Mouse (Mus musculus): ENCODE results near the gene Tmsb10. TPM values are rescaled to one million over a fixed set of nuclear protein-coding genes. Genes with fewer than 3 reads are reported as not detected.

Gene Tmsb10
- polyA plus RNA-seq, 1 experiment from 2014 or later = 5,026 TPM

DNA sequence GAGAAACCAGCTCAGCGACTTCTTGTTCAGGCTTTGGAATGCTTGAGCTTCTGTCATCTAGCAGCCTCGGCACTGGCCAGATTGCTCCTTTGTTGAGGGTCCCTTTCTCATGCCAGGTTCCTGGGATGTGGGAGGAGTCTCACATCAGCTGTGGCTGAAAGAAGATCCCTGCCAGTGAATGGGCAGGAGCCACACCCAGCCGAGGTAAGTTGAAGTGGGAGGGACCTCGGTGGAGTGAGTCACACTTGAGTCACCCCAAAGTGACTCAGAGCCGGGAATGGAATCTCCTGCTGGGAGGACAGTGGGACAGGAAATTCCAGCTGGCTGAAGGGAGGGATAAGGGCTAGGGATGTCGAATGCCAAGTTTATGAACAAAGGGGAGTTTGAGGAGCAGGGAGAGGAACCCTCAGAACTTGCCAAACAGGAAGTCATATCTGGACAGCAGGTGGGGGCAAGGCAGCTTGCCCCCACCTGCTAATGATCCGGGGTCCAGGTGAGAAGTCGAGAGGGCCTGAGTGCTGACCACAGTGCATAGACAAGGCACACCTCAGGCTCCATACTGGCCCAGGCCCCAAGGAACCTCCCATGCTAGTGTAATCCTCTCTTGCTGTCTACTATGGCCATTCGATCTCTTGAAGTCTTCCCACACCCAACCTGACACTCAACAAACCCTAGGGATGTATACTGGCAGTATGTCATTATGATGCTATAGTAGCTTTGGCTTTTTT lies 31.6 kb downstream of the Tmsb10 start:
- H3K9me3 ChIP-seq (replicated peaks; ENCODE audit: control insufficient read depth, low read length, poor library complexity, severe bottlenecking) = no peaks in the 10 kb centered on the region
- no peak for ATAC-seq

DNA sequence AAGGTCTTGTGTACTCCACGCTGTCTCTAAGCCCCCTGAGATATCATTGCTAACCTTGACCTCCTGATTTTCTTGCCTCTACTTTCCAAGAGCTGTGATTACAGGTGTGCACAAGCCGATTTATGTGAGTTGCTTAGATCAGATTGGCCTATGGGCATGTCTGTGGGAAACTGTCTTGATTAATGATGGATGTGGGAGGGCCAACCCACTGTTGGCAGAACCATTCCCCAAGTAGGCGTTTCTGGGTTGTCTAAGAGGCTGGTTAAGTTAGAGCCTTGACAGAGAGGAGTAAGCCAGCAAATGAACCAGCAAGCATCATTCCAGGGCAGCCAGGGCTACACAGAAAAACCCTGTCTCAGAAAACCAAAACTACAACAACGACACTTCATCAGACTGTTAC lies 32.5 kb downstream of the Tmsb10 start:
- no peak overlapping the region for H3K27ac ChIP-seq (ENCODE audit: low read length)
- no peaks in the 10 kb centered on the region for H3K4me1 ChIP-seq (ENCODE audit: control insufficient read depth, insufficient read depth, low read length)
- ATAC-seq = no peak
- H3K4me3 ChIP-seq (ENCODE audit: low read depth, low read length) = no peak overlapping the region
- no peaks in the 10 kb centered on the region for H3K9me3 ChIP-seq (replicated peaks; ENCODE audit: control insufficient read depth, low read length, poor library complexity, severe bottlenecking)
- no peak overlapping the region for H3K4me2 ChIP-seq (ENCODE audit: low read length)
- H3K36me3 ChIP-seq (ENCODE audit: control insufficient read depth, insufficient read depth, low read length) = no peaks in the 10 kb centered on the region
- WGBS = 88% methylated on average over 4 of the region's 4 CpGs
- no peak overlapping the region for H3K9ac ChIP-seq (ENCODE audit: low read depth, low read length)
- H3K27me3 ChIP-seq (ENCODE audit: control insufficient read depth, insufficient read depth, low read depth, low read length) = no peaks in the 10 kb centered on the region

More for the DNA sequence above, 31.6 kb downstream of the Tmsb10 start:
- H3K27me3 ChIP-seq (ENCODE audit: control insufficient read depth, insufficient read depth, low read depth, low read length) = no peaks in the 10 kb centered on the region
- H3K4me2 ChIP-seq (ENCODE audit: low read length) = no peak overlapping the region
- no peak overlapping the region for H3K27ac ChIP-seq (ENCODE audit: low read length)
- no peaks in the 10 kb centered on the region for H3K4me1 ChIP-seq (ENCODE audit: control insufficient read depth, insufficient read depth, low read length)
- no peak overlapping the region for H3K9ac ChIP-seq (ENCODE audit: low read depth, low read length)
- 22% methylated on average over 9 of the region's 9 CpGs for WGBS
- no peak overlapping the region for H3K4me3 ChIP-seq (ENCODE audit: low read depth, low read length)
- no peaks in the 10 kb centered on the region for H3K36me3 ChIP-seq (ENCODE audit: control insufficient read depth, insufficient read depth, low read length)

DNA sequence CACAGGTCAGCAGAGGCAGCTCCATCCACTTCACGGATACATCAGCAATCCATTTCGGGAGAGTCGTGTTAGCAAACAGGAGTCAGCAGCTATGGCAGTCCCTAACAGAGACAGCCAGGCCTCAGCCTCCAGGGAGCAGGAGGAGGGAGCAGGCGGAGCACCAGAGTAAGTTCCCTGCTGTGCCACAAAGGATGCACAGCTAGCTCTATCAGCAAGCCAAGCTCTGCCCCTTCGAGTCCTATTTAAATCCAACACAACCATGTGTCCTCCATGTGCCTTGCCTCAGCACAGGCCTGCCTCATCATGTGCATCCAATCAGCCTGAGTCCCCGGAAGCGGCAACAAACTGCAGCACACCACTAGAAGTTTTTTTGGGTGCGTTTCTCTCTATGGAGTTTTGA lies 35.2 kb downstream of the Tmsb10 start:
- no peaks in the 10 kb centered on the region for H3K27me3 ChIP-seq (ENCODE audit: control insufficient read depth, insufficient read depth, low read depth, low read length)
- ATAC-seq = no peak
- H3K4me2 ChIP-seq (ENCODE audit: low read length) = no peak overlapping the region
- H3K4me3 ChIP-seq (ENCODE audit: low read depth, low read length) = no peak overlapping the region
- H3K4me1 ChIP-seq (ENCODE audit: control insufficient read depth, insufficient read depth, low read length) = no peaks in the 10 kb centered on the region
- WGBS = 82% methylated on average over 8 of the region's 8 CpGs
- no peak overlapping the region for H3K9ac ChIP-seq (ENCODE audit: low read depth, low read length)
- H3K9me3 ChIP-seq (replicated peaks; ENCODE audit: control insufficient read depth, low read length, poor library complexity, severe bottlenecking) = no peaks in the 10 kb centered on the region
- H3K36me3 ChIP-seq (ENCODE audit: control insufficient read depth, insufficient read depth, low read length) = no peaks in the 10 kb centered on the region
- H3K27ac ChIP-seq (ENCODE audit: low read length) = no peak overlapping the region

DNA sequence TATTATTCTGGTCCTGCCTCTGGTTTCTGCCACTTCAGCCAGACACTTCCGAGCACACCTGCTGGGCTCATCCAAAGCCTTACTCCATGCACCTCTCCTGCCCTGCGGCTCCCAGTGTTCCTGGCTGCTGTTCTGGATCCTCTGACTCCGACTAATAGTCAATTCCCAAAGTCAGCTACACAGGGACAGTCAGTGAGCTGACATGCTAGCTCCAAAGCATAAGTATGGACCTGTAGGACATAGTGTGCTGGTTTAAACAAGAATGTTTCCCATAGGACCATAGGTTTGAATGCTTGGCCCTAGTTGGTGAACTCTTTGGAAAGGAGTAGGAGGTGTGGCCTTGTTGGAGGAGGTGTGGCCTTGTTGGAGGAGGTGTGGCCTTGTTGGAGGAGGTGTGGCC lies 37.5 kb downstream of the Tmsb10 start:
- Histone ChIP-seq H3K36me3 (ENCODE audit: control insufficient read depth, insufficient read depth, low read length) (no peaks in the 10 kb centered on the region), H3K4me2 (ENCODE audit: low read length) (no peak overlapping the region), H3K4me1 (ENCODE audit: control insufficient read depth, insufficient read depth, low read length) (no peaks in the 10 kb centered on the region), H3K4me3 (ENCODE audit: low read depth, low read length) (no peak overlapping the region), H3K9me3 (replicated peaks; ENCODE audit: control insufficient read depth, low read length, poor library complexity, severe bottlenecking) (no peaks in the 10 kb centered on the region), H3K9ac (ENCODE audit: low read depth, low read length) (no peak overlapping the region), H3K27ac (ENCODE audit: low read length) (no peak overlapping the region), H3K27me3 (ENCODE audit: control insufficient read depth, insufficient read depth, low read depth, low read length) (no peaks in the 10 kb centered on the region)
- WGBS = 90% methylated on average over 3 of the region's 3 CpGs
- no peak for ATAC-seq

DNA sequence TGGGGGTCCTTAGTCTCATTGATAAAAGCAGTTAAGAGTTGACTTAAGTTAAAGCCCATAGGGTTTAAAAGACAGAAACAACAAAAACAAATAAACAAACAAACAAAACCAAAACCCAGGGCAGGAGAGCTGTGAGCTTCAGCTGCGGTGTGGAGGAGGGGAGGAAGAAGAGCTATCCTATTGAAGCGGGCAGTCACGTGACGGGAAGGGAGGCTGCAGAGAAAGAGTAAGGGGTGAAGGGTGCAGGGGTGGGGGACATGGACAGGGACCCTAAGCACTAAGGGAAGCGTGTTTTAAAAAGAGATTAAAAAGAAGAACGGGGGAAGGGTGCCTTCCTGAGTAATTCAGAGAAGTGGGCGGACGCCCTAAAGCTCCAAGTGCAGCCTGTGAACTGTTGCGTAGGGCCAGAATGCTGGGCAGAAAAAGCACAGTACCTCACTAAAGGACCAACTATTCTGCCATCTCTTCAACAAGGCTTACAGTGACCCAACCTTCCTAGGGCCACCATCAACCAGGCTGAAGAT lies 40.0 kb downstream of the Tmsb10 start:
- Histone ChIP-seq H3K36me3 (ENCODE audit: control insufficient read depth, insufficient read depth, low read length) (no peaks in the 10 kb centered on the region), H3K4me3 (ENCODE audit: low read depth, low read length) (no peak overlapping the region), H3K9ac (ENCODE audit: low read depth, low read length) (no peak overlapping the region), H3K27me3 (ENCODE audit: control insufficient read depth, insufficient read depth, low read depth, low read length) (no peaks in the 10 kb centered on the region), H3K9me3 (replicated peaks; ENCODE audit: control insufficient read depth, low read length, poor library complexity, severe bottlenecking) (no peaks in the 10 kb centered on the region), H3K4me1 (ENCODE audit: control insufficient read depth, insufficient read depth, low read length) (no peaks in the 10 kb centered on the region), H3K27ac (ENCODE audit: low read length) (no peak overlapping the region), H3K4me2 (ENCODE audit: low read length) (no peak overlapping the region)
- WGBS = 60% methylated on average over 9 of the region's 9 CpGs
- no peak for ATAC-seq

DNA sequence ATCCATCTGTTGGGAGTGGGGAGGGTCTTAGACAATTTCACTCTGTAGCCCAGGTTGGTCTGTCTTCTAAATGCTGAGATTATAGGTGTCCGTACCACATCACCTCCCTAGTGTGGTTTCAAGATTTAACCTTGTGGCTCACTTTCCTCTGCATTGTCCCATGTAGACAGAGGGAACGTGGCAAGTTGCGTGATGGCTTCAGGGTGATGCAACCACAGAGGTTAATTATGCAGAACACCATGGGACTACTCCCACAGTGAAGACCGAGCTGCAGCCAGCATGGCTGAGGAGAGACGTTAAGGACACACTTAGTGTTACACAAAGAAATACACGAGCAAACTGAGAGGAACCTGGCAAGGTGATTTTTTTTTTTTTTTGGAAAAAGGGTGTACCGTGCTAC lies 42.2 kb downstream of the Tmsb10 start:
- no peak overlapping the region for H3K4me2 ChIP-seq (ENCODE audit: low read length)
- no peak overlapping the region for H3K27ac ChIP-seq (ENCODE audit: low read length)
- no peaks in the 10 kb centered on the region for H3K27me3 ChIP-seq (ENCODE audit: control insufficient read depth, insufficient read depth, low read depth, low read length)
- no peak overlapping the region for H3K9ac ChIP-seq (ENCODE audit: low read depth, low read length)
- H3K4me1 ChIP-seq (ENCODE audit: control insufficient read depth, insufficient read depth, low read length) = no peaks in the 10 kb centered on the region
- no peaks in the 10 kb centered on the region for H3K9me3 ChIP-seq (replicated peaks; ENCODE audit: control insufficient read depth, low read length, poor library complexity, severe bottlenecking)
- no peaks in the 10 kb centered on the region for H3K36me3 ChIP-seq (ENCODE audit: control insufficient read depth, insufficient read depth, low read length)
- ATAC-seq = no peak
- H3K4me3 ChIP-seq (ENCODE audit: low read depth, low read length) = no peak overlapping the region
- WGBS = 84% methylated on average over 7 of the region's 7 CpGs

DNA sequence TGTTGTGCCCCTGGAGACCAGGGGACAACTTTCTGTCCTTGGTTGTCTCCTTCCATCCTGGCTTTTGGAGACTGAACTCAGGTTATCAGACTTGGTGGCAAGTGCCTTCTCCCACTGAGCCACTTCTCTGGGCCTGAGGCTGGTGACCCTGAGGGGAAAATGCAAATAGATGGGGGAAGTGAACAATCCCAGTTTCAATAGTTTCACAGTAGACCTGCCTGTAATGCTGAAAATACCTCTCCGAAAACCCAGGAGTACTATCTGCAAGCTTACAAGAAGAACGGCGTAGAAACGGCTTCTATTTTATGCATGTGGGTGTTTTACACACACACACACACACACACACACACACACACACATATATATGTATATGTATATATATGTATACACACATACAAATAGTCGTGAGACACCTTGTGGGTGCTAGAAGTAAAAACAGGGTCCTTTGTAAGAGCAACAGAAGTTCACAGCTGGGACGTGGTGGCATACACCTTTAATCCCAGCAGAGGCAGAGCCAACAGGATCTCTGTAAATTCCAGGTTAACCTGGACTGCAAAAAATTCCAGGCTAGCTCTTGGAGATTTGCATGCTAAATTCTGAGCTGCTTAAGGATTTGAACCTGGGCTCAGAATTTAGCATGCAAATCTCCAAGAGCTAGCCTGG lies 44.3 kb downstream of the Tmsb10 start:
- ATAC-seq = no peak
- WGBS = 81% methylated on average over 6 of the region's 6 CpGs

DNA sequence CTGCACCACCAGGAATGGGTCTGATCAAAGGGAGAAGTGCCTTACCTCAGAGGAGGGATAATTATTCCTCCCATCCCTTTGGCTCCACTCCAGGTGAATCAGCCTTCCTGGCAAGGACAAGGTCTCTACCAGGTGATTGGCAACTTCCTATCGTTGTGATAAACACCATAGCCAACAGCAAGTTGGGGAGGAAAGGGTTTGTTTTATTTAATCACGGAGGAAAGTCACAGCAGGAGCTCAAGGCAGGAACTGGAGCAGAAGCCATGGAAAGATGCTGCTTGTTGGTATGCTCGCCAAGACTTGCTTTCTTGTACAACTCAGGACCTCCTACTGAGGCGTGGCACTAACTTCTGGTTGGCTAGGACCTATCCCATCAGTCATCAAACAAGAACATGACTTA lies 47.3 kb downstream of the Tmsb10 start:
- Histone ChIP-seq H3K36me3 (ENCODE audit: control insufficient read depth, insufficient read depth, low read length) (no peaks in the 10 kb centered on the region), H3K4me1 (ENCODE audit: control insufficient read depth, insufficient read depth, low read length) (no peaks in the 10 kb centered on the region), H3K27ac (ENCODE audit: low read length) (no peak overlapping the region), H3K9ac (ENCODE audit: low read depth, low read length) (no peak overlapping the region), H3K4me3 (ENCODE audit: low read depth, low read length) (no peak overlapping the region), H3K9me3 (replicated peaks; ENCODE audit: control insufficient read depth, low read length, poor library complexity, severe bottlenecking) (no peaks in the 10 kb centered on the region), H3K4me2 (ENCODE audit: low read length) (no peak overlapping the region), H3K27me3 (ENCODE audit: control insufficient read depth, insufficient read depth, low read depth, low read length) (no peaks in the 10 kb centered on the region)
- 66% methylated on average over 4 of the region's 4 CpGs for WGBS
- ATAC-seq = no peak

More for the DNA sequence above, 44.3 kb downstream of the Tmsb10 start:
- Histone ChIP-seq H3K4me2 (ENCODE audit: low read length) (no peak overlapping the region), H3K4me1 (ENCODE audit: control insufficient read depth, insufficient read depth, low read length) (no peaks in the 10 kb centered on the region), H3K9me3 (replicated peaks; ENCODE audit: control insufficient read depth, low read length, poor library complexity, severe bottlenecking) (no peaks in the 10 kb centered on the region), H3K27ac (ENCODE audit: low read length) (no peak overlapping the region), H3K27me3 (ENCODE audit: control insufficient read depth, insufficient read depth, low read depth, low read length) (no peaks in the 10 kb centered on the region), H3K36me3 (ENCODE audit: control insufficient read depth, insufficient read depth, low read length) (no peaks in the 10 kb centered on the region), H3K9ac (ENCODE audit: low read depth, low read length) (no peak overlapping the region), H3K4me3 (ENCODE audit: low read depth, low read length) (no peak overlapping the region)

Data from midbrain, embryonic 16.5 days (tissue).